Mouse (Mus musculus): ENCODE results near the gene Ddx11.
"Not testable (repeated sequence)": the region's sequence is repeated elsewhere in the genome, so short reads cannot be mapped to it uniquely, and the experiment has no call there.

Ddx11 gene

GRCm38 (mm10) chr17:66112166-66112565 is 11.2 kb upstream of the Ddx11 start:
- no peak for DNase-seq (ENCODE audit: low read depth, low spot score)

GRCm38 (mm10) chr17:66118991-66119390 is 4.3 kb upstream of the Ddx11 start:
- DNase-seq (ENCODE audit: low read depth, low spot score), result no peak

GRCm38 (mm10) chr17:66120701-66121100 is 2.6 kb upstream of the Ddx11 start:
- no peak for DNase-seq (ENCODE audit: low read depth, low spot score)

GRCm38 (mm10) chr17:66123816-66124610 is 693 bp downstream of the Ddx11 start:
- DNase-seq (ENCODE audit: low read depth, low spot score), result no peak

GRCm38 (mm10) chr17:66125211-66125610 is 1.9 kb downstream of the Ddx11 start:
- no peak for DNase-seq (ENCODE audit: low read depth, low spot score)

- DNase-seq (ENCODE audit: low read depth, low spot score), result no peak
Observed at GRCm38 (mm10) chr17:66130371-66130770, 7.1 kb downstream of the Ddx11 start.

GRCm38 (mm10) chr17:66131212-66131611 is 7.9 kb downstream of the Ddx11 start:
- no peak for DNase-seq (ENCODE audit: low read depth, low spot score)

GRCm38 (mm10) chr17:66152706-66153662 is 29.7 kb downstream of the Ddx11 start:
- DNase-seq (ENCODE audit: low read depth, low spot score), result not testable (repeated sequence)

GRCm38 (mm10) chr17:66153735-66154423 is 30.6 kb downstream of the Ddx11 start:
- not testable (repeated sequence) for DNase-seq (ENCODE audit: low read depth, low spot score)

GRCm38 (mm10) chr17:66154876-66155275 is 31.6 kb downstream of the Ddx11 start:
- DNase-seq (ENCODE audit: low read depth, low spot score), result no peak

- no peak for DNase-seq (ENCODE audit: low read depth, low spot score)
Observed at GRCm38 (mm10) chr17:66158271-66158670, 35.0 kb downstream of the Ddx11 start.

GRCm38 (mm10) chr17:66167141-66167540 is 43.8 kb downstream of the Ddx11 start:
- DNase-seq (ENCODE audit: low read depth, low spot score), result not testable (repeated sequence)

GRCm38 (mm10) chr17:66170971-66171370 is 47.7 kb downstream of the Ddx11 start:
- DNase-seq (ENCODE audit: low read depth, low spot score), result not testable (repeated sequence)

GRCm38 (mm10) chr17:66190577-66190976 is 67.3 kb downstream of the Ddx11 start:
- DNase-seq (ENCODE audit: low read depth, low spot score), result no peak

GRCm38 (mm10) chr17:66197041-66197440 is 73.7 kb downstream of the Ddx11 start:
- DNase-seq (ENCODE audit: low read depth, low spot score), result no peak

Data from skeletal muscle tissue, adult 2 months (tissue).